Mouse (Mus musculus): ENCODE measurements around the gene Pdha2. TPM values are rescaled to one million over a fixed set of nuclear protein-coding genes. Genes with fewer than 3 reads are reported as not detected.

The Pdha2 gene
- polyA plus RNA-seq (2015; fragmentation: Nextera tagmentation; extraction: Ambion mirVana) = not detected in 2 replicates

DNA sequence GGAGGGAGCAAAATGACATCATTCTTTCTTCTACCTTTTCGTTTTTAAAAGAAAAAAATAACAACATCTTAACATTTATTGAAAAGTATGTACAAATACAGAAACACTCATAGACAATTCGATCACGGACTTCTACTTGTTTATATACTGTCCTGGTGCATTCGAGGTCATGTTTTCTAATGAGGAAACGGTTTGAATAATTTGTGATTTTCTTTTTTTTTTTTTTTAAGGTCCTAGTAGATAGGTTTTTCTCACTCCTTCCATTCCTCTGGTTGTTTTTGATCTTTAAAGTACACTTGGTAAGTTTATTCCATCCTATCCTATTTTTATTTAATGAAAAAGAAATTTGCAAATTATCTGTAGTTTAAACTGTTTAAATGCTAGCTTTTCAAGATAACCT is at the start of gene Pdha2:
TSS of gene Pdha2 (minus strand) at position 101 of the 400 bp plus-strand sequence.
- H3K36me3 ChIP-seq = no peaks in the 10 kb centered on the region
- H3K9ac ChIP-seq = no peak within 1 kb of the TSS
- peaks cover 7% of the 10 kb centered on the region; the same call in 1 of the 2 replicates for H3K9me3 ChIP-seq
- no peak within 1 kb of the TSS for H3K4me2 ChIP-seq
- H3K4me3 ChIP-seq = no peak within 1 kb of the TSS
- no peak for ATAC-seq (ENCODE audit: low read depth)
- no peaks in the 10 kb centered on the region for H3K4me1 ChIP-seq (replicated peaks)
- H3K27ac ChIP-seq (replicated peaks) = no peak within 1 kb of the TSS
- 88% methylated on average over 5 of the region's 5 CpGs for WGBS
- no peaks in the 10 kb centered on the region for H3K27me3 ChIP-seq

DNA sequence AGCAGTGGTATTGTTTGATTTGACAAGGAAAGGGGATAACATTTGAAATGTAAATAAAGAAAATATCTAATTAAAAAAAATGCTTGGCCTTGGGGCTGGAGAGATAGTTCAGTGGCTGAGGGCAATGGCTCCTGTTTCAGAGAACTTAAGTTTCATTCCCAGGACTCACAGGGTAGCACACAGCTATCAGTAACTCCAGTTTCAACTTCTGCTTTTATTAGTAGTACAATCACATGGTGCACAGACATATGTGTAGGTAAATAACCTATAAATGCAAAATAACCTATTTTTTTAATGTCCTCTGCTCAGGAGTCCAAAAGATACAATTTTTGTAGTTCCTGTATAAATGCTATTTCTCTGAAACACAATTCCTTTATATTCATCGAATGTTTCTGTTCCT is 48.4 kb upstream of the Pdha2 start:
- Histone ChIP-seq H3K4me3 (no peak overlapping the region), H3K9me3 (no peaks in the 10 kb centered on the region), H3K4me1 (replicated peaks) (no peaks in the 10 kb centered on the region), H3K27ac (replicated peaks) (no peak overlapping the region), H3K9ac (no peak overlapping the region), H3K27me3 (no peaks in the 10 kb centered on the region), H3K36me3 (no peaks in the 10 kb centered on the region), H3K4me2 (no peak overlapping the region)
- ATAC-seq (ENCODE audit: low read depth) = no peak
- WGBS = 91% methylated on average over 1 of the region's 1 CpGs

DNA sequence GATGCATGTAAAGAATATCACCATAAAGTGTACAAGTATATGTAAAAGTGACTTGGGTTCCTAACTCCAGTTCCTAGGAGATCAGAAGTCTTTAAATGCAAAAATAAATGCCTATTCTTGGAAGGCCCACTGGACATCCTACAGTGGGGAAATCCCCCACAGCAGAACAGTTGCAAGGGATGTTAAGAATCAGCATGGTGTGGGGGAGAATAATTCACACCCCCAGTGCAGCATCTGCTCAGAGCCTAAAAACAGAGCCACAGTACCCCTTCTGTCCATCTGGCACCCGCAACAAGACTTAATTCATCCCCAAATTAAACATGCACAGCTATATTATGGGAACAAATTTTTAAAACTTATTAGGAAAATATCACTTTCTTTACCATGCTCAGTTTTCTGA is 39.3 kb upstream of the Pdha2 start:
- Histone ChIP-seq H3K4me3 (no peak overlapping the region), H3K9ac (no peak overlapping the region), H3K4me2 (no peak overlapping the region), H3K27ac (replicated peaks) (no peak overlapping the region), H3K27me3 (no peaks in the 10 kb centered on the region), H3K4me1 (replicated peaks) (no peaks in the 10 kb centered on the region), H3K9me3 (no peaks in the 10 kb centered on the region), H3K36me3 (no peaks in the 10 kb centered on the region)
- ATAC-seq (ENCODE audit: low read depth) = no peak
- WGBS = 81% methylated on average over 1 of the region's 1 CpGs

- Histone ChIP-seq H3K4me2 (no peak overlapping the region), H3K27me3 (no peaks in the 10 kb centered on the region), H3K4me3 (no peak overlapping the region), H3K9ac (no peak overlapping the region), H3K9me3 (no peaks in the 10 kb centered on the region), H3K27ac (replicated peaks) (no peak overlapping the region), H3K36me3 (no peaks in the 10 kb centered on the region), H3K4me1 (replicated peaks) (no peaks in the 10 kb centered on the region)
- no peak for ATAC-seq (ENCODE audit: low read depth)
- WGBS = 63% methylated on average over 5 of the region's 5 CpGs
Measured at GRCm38 (mm10) chr3:141244725-141245298, 32.7 kb upstream of the Pdha2 start.

GRCm38 (mm10) chr3:141238071-141238470 is 25.9 kb upstream of the Pdha2 start:
- no peaks in the 10 kb centered on the region for H3K27me3 ChIP-seq
- 78% methylated on average over 2 of the region's 2 CpGs for WGBS
- H3K27ac ChIP-seq (replicated peaks) = no peak overlapping the region
- H3K36me3 ChIP-seq = no peaks in the 10 kb centered on the region
- no peaks in the 10 kb centered on the region for H3K9me3 ChIP-seq
- no peaks in the 10 kb centered on the region for H3K4me1 ChIP-seq (replicated peaks)
- no peak overlapping the region for H3K9ac ChIP-seq
- ATAC-seq (ENCODE audit: low read depth) = no peak
- H3K4me2 ChIP-seq = no peak overlapping the region
- no peak overlapping the region for H3K4me3 ChIP-seq

- Histone ChIP-seq H3K4me3 (no peak overlapping the region), H3K27ac (replicated peaks) (no peak overlapping the region), H3K27me3 (no peaks in the 10 kb centered on the region), H3K9me3 (no peaks in the 10 kb centered on the region), H3K4me2 (no peak overlapping the region), H3K9ac (no peak overlapping the region), H3K4me1 (replicated peaks) (no peaks in the 10 kb centered on the region), H3K36me3 (no peaks in the 10 kb centered on the region)
- ATAC-seq (ENCODE audit: low read depth) = no peak
- WGBS = 66% methylated on average over 2 of the region's 2 CpGs
Measured at GRCm38 (mm10) chr3:141229148-141229547, 17.0 kb upstream of the Pdha2 start.

GRCm38 (mm10) chr3:141222339-141222738 is 10.2 kb upstream of the Pdha2 start:
- WGBS = 72% methylated on average over 1 of the region's 1 CpGs
- Histone ChIP-seq H3K27me3 (no peaks in the 10 kb centered on the region), H3K36me3 (no peaks in the 10 kb centered on the region), H3K9me3 (no peaks in the 10 kb centered on the region), H3K4me3 (no peak overlapping the region), H3K27ac (replicated peaks) (no peak overlapping the region), H3K9ac (no peak overlapping the region), H3K4me2 (no peak overlapping the region), H3K4me1 (replicated peaks) (no peaks in the 10 kb centered on the region)
- no peak for ATAC-seq (ENCODE audit: low read depth)

- ATAC-seq (ENCODE audit: low read depth) = no peak
- Histone ChIP-seq H3K9ac (no peak overlapping the region), H3K4me2 (no peak overlapping the region), H3K4me1 (replicated peaks) (no peaks in the 10 kb centered on the region), H3K4me3 (no peak overlapping the region), H3K27ac (replicated peaks) (no peak overlapping the region), H3K36me3 (no peaks in the 10 kb centered on the region), H3K9me3 (no peaks in the 10 kb centered on the region), H3K27me3 (no peaks in the 10 kb centered on the region)
- WGBS = 80% methylated on average over 2 of the region's 2 CpGs
Measured at GRCm38 (mm10) chr3:141218561-141218960, 6.4 kb upstream of the Pdha2 start.

GRCm38 (mm10) chr3:141216999-141217398 is 4.8 kb upstream of the Pdha2 start:
- Histone ChIP-seq H3K27ac (replicated peaks) (no peak overlapping the region), H3K27me3 (no peaks in the 10 kb centered on the region), H3K9me3 (no peaks in the 10 kb centered on the region), H3K36me3 (no peaks in the 10 kb centered on the region), H3K4me3 (no peak overlapping the region), H3K9ac (no peak overlapping the region), H3K4me1 (replicated peaks) (no peaks in the 10 kb centered on the region), H3K4me2 (no peak overlapping the region)
- no peak for ATAC-seq (ENCODE audit: low read depth)

DNA sequence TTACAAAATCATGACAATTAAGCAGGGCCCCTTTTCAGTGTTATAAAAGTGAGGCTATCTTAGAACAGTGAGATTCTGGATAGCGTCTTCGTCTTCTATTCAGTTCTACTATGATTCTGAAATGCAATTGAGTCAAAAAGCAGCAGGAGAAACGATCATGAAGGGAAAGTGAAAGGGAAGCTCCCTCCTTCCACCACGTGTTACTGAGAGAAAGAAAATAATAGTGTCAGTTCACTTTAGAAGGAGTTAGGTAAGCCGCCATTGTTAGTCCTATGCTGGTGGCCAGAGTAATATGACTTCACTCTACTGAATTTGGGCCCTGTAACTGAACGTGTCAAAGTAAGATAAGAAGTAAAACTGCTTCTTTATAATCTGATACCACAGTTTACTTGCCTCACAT is 4.1 kb upstream of the Pdha2 start:
- H3K27me3 ChIP-seq = no peaks in the 10 kb centered on the region
- no peak for ATAC-seq (ENCODE audit: low read depth)
- no peak overlapping the region for H3K4me2 ChIP-seq
- H3K9ac ChIP-seq = no peak overlapping the region
- WGBS = 82% methylated on average over 6 of the region's 6 CpGs
- peaks cover 2% of the 10 kb centered on the region; the same call in 1 of the 2 replicates for H3K9me3 ChIP-seq
- H3K4me1 ChIP-seq (replicated peaks) = no peaks in the 10 kb centered on the region
- H3K36me3 ChIP-seq = no peaks in the 10 kb centered on the region
- H3K27ac ChIP-seq (replicated peaks) = no peak overlapping the region
- H3K4me3 ChIP-seq = no peak overlapping the region

DNA sequence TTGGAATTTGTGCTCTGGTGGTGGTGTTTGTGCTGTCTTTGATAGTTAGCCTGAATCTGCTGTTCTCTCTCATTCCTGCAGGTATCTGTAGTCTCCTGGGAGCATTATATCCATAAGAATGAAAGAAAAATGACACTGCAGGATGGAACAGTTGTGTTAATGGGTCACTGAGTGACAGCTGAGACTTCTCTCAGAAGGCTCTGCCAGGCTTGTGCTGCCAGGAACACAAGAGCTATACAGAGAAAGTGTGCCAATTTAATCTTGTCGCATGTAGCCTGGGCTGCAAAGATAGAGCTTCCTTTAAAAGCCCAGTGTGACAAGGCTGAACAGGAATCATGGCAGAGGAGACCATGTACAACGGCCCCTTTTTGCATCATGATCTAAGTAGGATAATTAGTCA is 2.6 kb upstream of the Pdha2 start:
- Histone ChIP-seq H3K36me3 (no peaks in the 10 kb centered on the region), H3K4me2 (no peak overlapping the region), H3K4me1 (replicated peaks) (no peaks in the 10 kb centered on the region), H3K27ac (replicated peaks) (no peak overlapping the region), H3K27me3 (no peaks in the 10 kb centered on the region), H3K9ac (no peak overlapping the region), H3K9me3 (peaks cover 7% of the 10 kb centered on the region; the same call in 1 of the 2 replicates), H3K4me3 (no peak overlapping the region)
- WGBS = 66% methylated on average over 2 of the region's 2 CpGs
- ATAC-seq (ENCODE audit: low read depth) = no peak

DNA sequence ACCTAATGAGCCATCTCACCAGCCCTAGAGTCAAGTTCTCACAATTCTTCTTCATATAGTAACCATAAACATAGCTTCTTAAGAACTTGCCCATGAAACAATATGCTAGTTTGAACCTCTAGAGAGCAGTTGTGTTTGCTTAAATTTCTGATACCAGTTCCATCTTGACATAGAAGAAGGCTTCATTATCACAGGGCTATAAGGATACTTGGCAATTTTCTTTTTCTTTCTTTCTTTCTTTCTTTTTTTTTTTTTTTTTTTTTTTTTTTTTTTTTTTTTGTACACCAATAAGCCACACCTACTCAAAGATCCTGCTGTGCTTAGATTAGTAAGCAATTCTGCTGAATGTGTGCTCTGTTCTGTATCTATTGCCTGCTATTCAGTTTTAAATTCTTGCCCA is 2.0 kb upstream of the Pdha2 start:
- Histone ChIP-seq H3K9ac (no peak overlapping the region), H3K4me1 (replicated peaks) (no peaks in the 10 kb centered on the region), H3K36me3 (no peaks in the 10 kb centered on the region), H3K27ac (replicated peaks) (no peak overlapping the region), H3K9me3 (peaks cover 7% of the 10 kb centered on the region; the same call in 1 of the 2 replicates), H3K27me3 (no peaks in the 10 kb centered on the region), H3K4me3 (no peak overlapping the region), H3K4me2 (no peak overlapping the region)
- no peak for ATAC-seq (ENCODE audit: low read depth)

DNA sequence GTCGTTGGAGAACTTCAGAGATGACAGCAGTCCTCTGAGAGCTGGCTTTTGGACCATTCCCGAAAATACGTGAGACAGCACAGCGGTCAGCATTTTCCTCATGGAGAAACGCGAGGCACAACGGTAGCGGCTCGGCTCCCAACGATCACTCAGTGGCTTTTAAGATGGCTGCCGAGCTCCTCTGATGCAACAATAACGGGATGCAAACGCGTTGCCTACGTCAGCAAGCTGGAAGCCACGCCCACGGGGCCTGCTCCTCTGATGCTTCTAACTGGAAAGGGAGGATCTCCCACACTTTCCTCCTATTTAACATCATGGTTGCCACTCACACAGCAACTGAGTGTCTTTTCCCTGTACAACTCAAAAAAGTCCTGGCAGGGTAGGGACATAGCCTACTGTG is 511 bp downstream of the Pdha2 start:
- H3K4me3 ChIP-seq = no peak overlapping the region
- H3K9ac ChIP-seq = no peak overlapping the region
- no peaks in the 10 kb centered on the region for H3K36me3 ChIP-seq

More for the DNA sequence above, 511 bp downstream of the Pdha2 start:
- Histone ChIP-seq H3K4me2 (no peak overlapping the region), H3K9me3 (peaks cover 7% of the 10 kb centered on the region; the same call in 1 of the 2 replicates), H3K4me1 (replicated peaks) (no peaks in the 10 kb centered on the region), H3K27me3 (no peaks in the 10 kb centered on the region), H3K27ac (replicated peaks) (no peak overlapping the region)
- no peak for ATAC-seq (ENCODE audit: low read depth)
- WGBS = 95% methylated on average over 17 of the region's 17 CpGs
